Mouse (Mus musculus) ES-Bruce4 (cell line): ENCODE data around the gene Prdm10.

ENCODE experiments used
- CTCF ChIP-seq: IDR thresholded peaks from one replicate; pipeline ENCODE4 v1.8.1; 2011; ENCODE audit warnings: low read depth, low read length
- POLR2A ChIP-seq: IDR thresholded peaks from one replicate; pipeline ENCODE4 v1.8.1; 2011; ENCODE audit warnings: low read length; ENCODE audit not compliant: insufficient read depth

- TF ChIP-seq CTCF (no peak), POLR2A (no peak)
Measured at GRCm38 (mm10) chr9:31238526-31238925, 41.8 kb upstream of the Prdm10 start.
